Mouse (Mus musculus) frontal cortex, postnatal 36 days (tissue): ENCODE measurements around the gene Gjd2.

Source experiments
- DNase-seq, 2 experiments: peaks; one replicate each; pipeline ENCODE4 v3.0.0; 2022; ENCODE audit warnings: low spot score in 2 of 2

Gene Gjd2

DNA sequence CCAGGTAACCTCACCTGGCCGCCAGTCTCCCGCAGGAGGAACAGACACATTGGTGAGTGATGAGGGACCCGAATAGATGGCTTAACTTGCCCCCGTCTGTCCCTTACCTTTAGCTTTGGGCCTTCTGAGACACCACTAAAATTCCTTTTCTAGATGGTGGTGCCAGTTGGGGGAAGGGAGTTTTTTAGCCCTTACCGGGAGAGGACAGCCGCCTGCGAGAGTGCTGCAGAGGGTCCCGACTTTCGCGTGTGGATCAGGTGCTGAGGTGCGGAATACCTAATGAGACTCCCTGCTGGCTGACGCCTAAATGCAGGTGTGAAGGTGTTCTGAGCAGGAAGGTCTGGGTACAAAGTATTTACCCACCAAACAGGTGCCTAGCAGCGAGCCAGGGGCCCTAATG is 427 bp upstream of the Gjd2 start:
- peak in 1 of 2 experiments; percentile 5 for DNase-seq

DNA sequence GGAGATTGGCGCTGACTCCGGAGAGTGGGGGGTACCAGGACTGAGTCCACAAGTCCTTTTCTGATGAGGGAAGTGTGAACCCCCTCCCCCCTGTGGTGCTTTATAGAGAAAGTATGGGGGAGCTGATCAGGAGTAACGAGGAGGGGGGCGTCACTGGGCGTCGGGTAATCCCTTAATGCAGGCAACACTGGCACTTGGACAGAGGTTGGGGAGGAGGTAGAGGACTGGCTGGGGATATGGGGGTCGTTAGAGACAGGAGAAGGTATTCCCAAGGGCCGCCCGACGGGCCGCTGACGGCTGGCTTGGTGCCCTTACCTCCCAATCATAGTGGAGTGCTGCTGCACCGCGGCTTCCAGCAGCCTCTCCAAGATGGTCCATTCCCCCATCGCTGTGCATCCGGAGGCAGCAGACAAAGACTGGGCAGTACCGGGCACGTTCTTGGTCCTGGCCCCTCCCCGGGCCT is 639 bp downstream of the Gjd2 start:
- peak in 1 of 2 experiments; percentile 3 for DNase-seq

DNA sequence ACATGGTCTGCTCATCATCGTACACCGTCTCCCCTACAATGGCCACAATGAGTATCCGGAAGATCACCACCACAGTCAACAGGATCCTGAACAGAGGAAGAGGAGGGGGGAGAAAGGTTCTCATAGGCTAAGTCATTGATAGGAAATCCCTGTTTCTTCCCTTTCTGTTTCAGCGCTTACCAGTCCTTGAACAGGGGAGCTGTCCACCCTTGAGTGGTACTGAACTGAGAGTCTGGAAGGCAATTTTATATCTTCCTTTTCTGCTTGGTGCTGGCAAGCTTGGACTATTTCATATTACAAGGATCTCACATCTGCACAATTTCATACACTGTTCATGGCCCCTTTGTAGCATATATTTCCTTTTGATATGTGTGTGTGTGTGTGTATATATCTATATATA is 1.6 kb downstream of the Gjd2 start:
- no peak for DNase-seq

DNA sequence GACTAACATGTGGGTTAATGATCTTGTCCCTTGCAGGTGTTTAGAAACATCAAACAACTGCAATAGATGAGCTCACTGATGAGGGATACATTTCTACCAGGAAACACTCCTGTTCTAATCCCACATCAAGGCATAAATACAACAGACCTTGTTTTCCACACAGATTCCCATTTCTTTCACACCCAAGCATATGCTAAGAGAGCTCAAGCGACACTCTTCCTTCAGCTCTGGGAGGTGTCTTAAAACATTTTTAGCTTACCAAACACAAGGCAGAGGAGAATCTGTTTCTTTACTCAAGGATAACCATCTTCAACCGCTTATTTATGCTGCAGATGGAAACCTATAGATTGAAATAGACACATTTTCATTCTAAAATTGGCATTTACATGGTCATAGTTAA is 5.1 kb downstream of the Gjd2 start:
- peak in 1 of 2 experiments; percentile 26 for DNase-seq

DNA sequence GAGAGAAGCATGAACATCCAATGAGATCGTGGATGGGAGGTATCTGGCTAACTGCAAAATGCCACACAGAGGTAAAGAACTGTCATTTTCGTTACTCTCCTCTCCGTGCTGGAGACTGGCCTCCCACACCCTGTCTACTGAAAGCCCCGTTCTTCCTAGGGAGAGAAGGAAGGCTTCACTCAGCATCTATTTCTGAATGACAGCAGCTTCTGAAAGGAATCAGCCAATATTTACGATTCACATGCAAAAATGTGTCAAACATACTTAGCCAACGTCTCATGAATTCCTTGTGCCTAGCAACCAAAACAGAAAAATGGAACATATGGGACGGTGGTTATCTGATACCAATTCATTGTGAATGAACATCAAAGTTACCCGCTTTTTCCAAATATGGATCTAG is 15.9 kb downstream of the Gjd2 start:
- DNase-seq, result peak in 1 of 2 experiments; percentile 10

DNA sequence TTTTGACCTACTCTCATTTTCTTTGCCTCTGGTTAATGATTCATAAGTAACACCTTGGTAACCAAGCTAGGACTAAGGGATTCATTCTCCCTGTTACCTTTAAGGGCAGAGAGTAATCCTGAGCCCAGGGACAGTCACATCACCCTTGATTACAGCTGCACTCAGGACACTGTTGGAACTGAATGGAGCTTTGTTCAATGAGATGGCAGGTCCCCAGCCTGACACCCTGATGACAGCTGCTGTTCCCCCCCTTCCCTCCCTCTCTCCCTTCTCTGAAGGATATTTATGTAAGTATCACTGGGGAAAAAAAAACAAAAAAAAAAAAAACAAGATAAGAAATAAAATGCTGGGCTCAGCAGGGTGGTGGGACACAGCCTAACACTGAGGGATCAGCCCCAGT is 16.5 kb downstream of the Gjd2 start:
- DNase-seq, result no peak

DNA sequence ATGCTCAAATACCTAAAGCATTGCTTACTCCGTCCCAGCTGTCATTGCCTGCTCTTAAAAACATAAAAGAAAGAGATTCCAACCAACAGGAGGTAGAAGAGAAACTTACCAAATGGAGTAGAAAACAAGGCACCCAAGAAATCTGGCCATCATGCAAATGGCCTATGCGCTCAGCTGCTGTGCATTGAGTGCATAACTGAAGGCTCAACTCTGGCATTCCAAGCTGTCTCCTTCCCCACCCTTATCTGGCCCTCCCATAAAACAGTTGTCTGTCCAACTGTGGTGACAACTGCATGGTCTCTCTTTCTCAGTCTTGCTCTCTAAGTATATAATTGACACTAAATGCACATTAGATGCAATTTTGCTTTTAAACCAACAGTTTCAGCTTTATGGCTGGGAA is 28.5 kb downstream of the Gjd2 start:
- DNase-seq, result no peak

DNA sequence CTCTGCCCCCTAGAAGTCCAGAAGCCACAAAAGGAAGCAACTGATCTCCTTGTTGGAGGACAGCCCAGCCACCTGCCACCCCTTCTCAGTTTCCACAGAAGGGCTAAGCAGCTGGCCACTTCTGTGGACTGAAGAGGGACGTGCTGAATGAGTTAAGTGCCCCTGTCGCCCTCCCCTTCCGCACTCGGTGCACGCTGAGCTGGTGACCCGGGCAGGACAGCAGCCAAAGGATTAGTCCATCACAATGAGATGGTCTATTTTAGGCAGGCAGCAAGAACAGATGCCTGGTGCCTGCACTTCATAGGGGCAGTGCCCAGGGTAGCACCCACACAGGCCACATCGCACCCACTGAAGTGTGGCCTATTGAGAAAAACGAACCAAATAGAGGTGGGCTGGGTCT is 32.8 kb downstream of the Gjd2 start:
- no peak for DNase-seq

DNA sequence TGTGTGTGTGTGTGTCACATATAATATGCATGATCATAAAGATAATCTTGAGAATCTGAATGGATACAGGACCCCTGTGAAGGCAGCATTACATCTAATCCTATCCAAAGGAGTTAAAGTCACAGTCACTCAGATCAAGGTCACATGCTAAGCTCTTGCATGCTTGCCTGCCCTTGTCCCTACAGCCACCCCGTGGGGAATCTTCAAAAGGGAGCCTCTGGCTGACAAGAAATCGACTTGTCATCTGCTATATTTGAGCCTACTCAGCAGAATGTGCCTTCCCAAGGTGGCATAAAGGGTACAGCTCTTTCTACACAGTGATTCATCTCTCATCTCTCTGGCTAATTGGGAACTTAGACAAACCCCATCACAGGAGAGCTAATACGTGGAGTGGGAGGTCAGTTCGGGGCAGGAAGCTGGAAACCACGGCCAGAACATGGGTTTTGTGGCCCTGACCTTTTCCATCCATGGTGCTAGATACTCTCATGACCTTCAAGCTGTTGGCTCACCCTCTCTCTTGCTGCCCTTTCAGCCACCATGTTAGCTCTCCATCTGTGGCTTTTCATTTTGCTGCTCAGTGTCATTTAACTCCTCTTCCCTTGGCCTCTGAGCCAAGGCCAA is 35.2 kb downstream of the Gjd2 start:
- DNase-seq, result no peak

DNA sequence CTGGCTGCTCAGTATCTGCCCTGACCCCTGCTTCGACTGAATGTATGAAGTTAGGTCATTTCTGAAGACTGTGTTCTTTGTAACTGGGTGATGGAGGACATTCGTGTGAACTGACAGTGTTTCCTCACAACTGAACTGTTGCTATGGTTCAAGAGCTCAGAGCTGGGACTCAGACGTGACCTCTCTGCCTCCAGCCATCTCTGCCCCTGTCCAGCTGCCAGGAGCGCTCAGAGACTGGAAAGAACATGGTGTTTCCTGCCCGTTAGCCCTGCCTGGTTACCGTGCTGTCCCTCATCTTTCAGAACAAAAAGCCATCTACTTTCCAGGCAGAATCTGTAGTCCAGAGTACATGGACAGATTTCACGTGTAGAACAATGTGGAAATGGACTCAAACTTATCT is 39.5 kb downstream of the Gjd2 start:
- no peak for DNase-seq

DNA sequence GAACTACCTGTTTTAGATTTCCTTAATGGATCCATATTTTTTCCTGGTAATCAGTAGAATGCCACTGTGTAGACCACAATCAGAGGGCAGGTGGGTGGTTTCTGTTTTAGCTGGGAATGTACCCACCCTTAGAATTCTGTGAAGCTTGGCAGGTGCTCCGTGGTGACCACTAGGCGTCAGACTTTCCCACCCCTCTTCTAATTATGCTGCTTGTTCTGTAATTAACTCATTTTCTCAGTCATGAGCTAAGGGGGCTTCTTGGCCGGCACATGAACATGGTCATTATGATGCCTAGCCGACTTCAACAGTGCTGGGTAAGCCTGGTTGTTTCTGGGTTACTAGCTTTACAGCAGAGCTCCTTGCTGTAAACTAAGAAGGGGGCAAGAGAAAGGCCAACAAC is 47.0 kb downstream of the Gjd2 start:
- DNase-seq, result no peak
